Mouse (Mus musculus) c-Kit-negative CD71-positive TER-119-positive erythroid progenitor cells, embryonic 14.5 days (primary cell): ENCODE data around the gene Tm9sf4.

Experiments
- DNase-seq: peaks from one replicate; pipeline ENCODE4 v3.0.0-alpha.2; 2013; ENCODE audit warnings: low read depth, low spot score

Tm9sf4 gene

GRCm38 (mm10) chr2:153160844-153161683 lies at the start of gene Tm9sf4:
Tm9sf4 (plus strand) TSS chr2:153161303.
- DNase-seq = peak; percentile 85

DNA sequence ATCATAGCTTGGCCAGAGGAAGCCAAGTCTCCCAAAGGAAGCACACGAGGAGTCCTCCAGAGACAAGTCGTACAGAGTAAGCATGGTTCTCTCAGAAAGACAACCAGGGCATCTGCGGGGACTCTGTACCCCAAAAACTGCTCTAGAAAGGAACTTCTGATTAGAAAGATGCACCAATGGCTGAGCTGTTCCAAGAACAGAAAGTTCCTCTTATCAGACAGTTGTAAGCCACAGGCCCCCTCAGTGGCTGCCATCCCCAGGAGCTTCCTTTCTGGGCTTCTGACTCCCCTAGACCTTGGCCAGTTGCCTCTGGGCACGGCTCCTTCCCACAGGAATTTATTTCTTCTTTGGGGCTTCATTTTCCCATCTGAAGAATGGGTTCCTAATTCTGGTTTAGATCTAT lies 45.4 kb upstream of the Tm9sf4 start:
- no peak for DNase-seq

DNA sequence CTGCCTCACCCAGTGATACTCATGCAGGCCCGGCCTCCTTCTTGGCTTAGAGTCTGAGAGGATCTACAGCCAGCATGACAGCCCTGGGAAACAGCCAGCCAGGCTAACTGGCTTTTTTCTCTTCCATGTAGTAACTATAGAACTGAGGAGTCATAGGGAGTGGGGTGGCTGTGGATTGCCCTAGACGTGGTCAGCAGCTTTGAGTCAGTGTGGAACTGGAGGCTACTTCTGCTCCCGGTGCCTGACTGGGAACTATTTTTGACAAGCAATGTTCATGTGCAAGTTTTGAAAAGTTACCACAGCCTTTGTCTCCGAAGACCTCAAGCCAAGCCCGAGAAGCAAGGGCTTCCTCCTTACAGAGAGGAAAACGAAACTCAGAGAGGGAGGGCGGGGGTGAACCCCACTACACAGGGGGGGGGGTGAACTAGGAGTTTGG lies 44.0 kb upstream of the Tm9sf4 start:
- no peak for DNase-seq

- no peak for DNase-seq
Measured at GRCm38 (mm10) chr2:153119488-153119887, 41.6 kb upstream of the Tm9sf4 start.

GRCm38 (mm10) chr2:153120126-153120525 lies 41.0 kb upstream of the Tm9sf4 start:
- DNase-seq = no peak

DNA sequence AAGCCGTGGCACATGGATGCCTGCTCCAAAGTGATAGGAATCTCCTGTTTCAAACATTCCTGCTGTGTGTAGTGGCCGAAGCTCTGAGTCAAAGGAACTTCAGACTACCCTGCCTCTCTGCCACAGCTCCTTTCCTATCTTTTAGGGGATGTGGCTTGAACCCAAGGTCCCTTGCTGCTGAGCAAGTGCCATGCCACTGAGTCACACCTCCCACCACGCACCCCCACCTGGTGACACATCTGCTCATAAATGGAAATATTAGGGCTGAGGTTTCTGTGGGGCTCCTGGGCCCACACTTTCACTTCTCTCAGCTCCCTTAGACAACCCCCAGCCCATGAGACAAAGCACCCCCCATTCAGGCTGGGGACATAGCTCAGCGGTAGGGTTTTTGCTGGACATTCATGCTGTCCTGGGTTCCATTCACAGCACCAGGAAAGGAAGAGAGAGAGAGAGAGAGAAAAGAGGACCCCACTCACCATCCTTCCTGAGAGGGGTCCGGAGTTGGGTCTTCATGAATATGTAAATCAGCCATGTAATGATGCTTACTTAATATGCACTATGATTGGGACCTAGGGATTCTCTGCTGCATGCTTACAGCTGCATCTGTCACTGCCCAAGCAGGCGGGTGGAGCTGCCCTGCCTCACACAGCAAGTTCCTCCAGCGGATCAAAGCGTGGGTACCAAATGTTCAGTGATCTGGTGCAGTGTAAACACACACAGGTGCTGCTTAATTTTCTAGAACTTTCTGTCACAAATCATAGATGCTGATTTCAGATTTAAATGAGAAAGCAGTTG lies 39.1 kb upstream of the Tm9sf4 start:
- no peak for DNase-seq

DNA sequence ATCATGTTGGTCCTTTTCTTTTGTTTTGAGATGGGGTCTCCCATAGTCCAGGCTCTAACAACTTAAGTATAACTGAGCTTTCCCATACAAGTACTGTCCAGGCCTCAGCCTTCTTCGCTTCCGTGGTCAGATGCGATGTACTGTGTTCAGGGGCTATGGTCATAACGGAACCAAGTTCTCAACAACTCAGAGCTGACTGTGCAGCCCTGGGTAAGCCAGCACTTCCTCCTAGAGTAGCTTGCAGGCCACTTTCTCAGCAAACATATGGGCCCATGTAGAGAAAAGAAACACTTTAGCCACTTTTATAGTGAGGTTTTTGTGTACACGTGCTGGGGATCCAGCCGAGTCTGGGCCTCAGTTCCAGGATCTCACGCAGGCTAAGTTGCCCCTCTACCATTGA lies 38.4 kb upstream of the Tm9sf4 start:
- no peak for DNase-seq

GRCm38 (mm10) chr2:153125875-153126274 lies 35.2 kb upstream of the Tm9sf4 start:
- DNase-seq = no peak

DNA sequence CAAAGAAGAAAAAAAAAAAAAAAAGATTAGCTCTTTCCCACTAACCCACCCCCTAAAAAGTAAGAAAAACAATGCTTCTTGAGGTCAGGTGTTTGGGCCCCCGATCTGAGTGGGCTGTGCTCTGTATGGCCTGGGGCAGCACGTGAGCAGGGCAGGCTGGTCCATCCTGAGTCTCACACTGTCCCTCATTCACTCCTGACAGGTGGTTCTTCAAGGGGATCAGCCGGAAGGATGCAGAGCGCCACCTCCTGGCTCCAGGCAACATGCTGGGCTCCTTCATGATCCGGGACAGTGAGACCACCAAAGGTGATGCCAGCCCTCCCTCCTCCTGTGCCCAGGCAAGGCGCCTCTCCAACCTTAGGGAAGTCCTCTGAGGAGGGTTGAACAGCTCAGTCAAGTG lies 30.1 kb upstream of the Tm9sf4 start:
- DNase-seq = no peak

- no peak for DNase-seq
Measured at GRCm38 (mm10) chr2:153134237-153134636, 26.9 kb upstream of the Tm9sf4 start.

GRCm38 (mm10) chr2:153136211-153136610 lies 24.9 kb upstream of the Tm9sf4 start:
- no peak for DNase-seq

DNA sequence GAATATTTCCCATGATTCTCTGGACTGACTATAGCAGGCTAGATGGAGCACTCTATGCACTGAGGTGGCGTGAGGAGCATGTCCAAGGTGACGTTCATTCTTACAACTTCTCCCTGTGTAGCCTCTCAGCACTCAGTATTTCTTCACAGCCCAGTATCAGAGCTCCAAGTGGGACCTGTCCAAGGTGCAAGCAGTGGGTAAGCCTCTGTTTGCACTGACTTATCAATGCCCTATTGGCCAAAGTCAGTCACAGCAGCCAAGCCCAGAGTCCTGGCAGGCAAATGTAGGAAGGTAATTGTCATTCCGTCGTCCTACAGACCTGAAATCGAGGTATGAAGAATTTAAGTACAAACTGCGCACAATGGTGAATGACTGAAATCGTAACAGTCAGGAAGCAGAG lies 21.9 kb upstream of the Tm9sf4 start:
- DNase-seq = no peak

DNA sequence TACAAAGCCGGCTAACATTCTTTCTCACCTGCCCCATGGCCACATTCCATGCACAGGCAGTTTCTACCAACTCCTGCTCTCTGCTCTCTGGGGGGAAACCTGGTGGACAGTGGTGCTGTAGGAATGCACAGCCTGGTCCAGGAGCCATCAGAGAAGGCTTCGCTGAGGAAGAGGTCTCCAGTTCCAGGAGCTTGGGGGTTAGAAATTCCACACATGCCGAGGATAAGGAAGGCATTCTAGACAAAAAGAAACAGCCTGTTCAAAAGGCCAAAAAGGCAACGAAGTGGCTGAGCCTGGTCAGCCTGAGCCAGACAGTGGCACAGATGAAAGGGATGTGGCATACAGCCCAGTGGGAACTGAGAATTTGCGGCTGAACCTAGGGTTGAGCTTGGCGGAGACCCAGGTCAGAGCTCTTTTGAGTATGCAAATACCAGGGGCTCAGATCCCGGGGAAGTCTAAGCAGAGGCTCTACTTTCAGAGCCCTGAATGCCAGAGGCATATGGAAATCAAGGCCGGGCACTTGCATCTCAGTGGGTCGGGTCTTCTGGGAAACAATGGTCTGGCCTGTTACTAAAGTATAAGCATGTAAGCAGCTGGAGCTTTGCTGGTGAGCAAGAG lies 21.0 kb upstream of the Tm9sf4 start:
- DNase-seq = no peak

GRCm38 (mm10) chr2:153142620-153143199 lies 18.4 kb upstream of the Tm9sf4 start:
- DNase-seq = no peak

DNA sequence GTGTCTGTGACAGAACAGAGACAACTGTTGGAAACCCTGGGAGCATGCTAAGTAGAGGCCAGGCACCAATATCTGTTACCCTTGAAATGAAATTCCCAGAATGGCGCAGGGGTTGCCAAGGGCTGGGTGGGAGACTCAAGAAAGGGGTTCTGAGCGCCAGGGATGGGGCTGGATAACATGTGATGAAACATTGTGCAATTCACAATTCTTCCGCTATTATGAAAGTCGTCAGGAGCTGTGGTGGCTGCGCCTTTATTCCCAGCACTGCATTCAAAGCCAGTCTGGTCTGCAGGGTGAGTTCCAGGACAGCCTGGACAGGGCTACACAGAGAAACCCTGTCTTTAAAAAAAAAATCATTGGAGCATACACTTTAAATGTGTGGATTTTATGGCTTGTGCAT lies 15.8 kb upstream of the Tm9sf4 start:
- no peak for DNase-seq

DNA sequence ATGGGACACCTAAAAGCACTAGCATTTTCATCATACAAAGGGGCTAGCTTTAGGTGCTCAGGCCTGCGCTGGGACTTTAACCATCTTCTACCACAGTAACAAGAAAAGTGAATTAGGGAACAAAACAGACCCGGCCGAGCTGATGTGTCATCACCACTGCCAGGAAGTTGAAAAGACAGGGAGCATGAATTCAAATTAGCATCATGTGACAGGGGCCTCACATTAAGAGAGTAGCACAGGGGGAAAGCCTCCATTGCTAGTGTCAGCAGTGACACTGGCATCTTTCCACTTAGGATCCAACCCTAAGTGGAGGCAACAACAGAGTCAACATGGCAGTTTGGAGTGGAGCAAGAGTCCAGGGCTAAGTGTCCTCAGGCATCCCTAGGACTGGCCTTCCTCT lies 13.9 kb upstream of the Tm9sf4 start:
- no peak for DNase-seq

DNA sequence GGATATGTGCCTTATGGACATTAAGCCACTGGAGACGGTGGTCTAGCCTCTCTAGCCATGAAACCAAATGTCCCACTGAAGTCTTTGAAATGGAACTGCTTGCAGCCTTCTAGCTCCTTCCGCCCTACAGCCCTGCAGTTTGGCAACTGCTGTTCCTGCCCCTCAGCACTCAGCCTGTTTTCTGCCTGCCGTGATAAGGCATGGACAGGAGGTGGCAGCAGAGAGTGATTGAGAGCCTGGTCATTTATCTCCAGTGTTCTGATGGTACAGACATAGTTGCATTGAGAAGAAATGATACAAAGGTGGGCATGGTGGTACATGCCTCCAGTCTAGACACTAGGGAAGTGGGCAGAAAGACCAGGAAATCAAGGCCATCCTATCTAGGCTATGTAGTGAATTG lies 13.4 kb upstream of the Tm9sf4 start:
- DNase-seq = peak; percentile 47

DNA sequence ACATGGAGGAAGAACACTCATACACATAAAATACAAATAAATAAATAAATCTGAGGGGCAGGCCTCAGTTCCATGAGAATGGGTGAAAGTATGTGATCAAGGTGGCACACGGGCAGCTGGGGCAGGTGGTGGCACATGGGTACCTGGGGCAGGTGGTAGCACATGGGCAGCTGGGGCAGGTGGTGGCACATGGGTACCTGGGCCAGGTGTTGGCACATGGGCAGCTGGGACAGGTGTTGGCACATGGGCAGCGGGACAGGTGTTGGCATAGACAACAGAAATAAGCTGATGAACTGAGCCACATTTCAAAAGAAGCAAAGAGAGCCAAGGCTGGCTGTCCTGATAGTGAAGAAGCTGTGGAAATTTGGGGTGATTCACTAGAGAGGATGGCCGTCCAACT lies 11.4 kb upstream of the Tm9sf4 start:
- DNase-seq = no peak

- DNase-seq = no peak
Measured at GRCm38 (mm10) chr2:153151026-153151425, 10.1 kb upstream of the Tm9sf4 start.

GRCm38 (mm10) chr2:153151926-153152665 lies 9.0 kb upstream of the Tm9sf4 start:
- DNase-seq = no peak

GRCm38 (mm10) chr2:153153033-153153450 lies 8.1 kb upstream of the Tm9sf4 start:
- no peak for DNase-seq
